18 mouse cellular contexts compared by ENCODE assay signal in the genomic region with DNA sequence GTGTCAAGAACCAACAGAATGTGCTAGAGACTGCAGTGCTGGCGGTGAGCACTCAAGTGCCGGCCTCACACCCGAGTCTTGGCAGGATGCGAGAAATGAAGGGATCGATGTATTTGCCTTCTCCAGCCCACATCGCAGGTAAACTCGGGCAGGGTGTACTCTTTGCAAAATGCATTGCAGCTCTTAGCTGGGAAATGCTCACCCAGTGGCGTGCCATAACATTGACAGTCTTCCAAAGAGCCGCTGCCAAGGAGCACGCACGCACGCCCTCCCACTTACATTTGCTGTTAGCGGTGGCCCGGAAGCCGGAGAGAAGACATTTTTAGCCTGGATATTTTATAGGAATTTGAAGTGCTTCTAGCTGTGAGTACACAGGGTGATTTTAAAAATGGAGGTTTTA.
DNase-seq lines count a peak whose midpoint lies in the region; ATAC-seq and TF ChIP-seq lines count a peak whose summit lies in the region.
"Had no signal": no experiment of that assay in that cellular context is flagged by ENCODE, and none has a peak within 500 bp of the region (broad histone marks: within the 10 kb centered on the region; RNA-seq: fewer than 3 reads in every experiment).

No protein-coding gene starts in this region.

- no peaks in the 10 kb centered on the region for H3K9me3 ChIP-seq in forebrain, postnatal 0 days (ENCODE audit: low read length)
- no peaks in the 10 kb centered on the region for H3K9me3 ChIP-seq in forebrain, embryonic 15.5 days
- H3K9me3 ChIP-seq in forebrain, embryonic 11.5 days (ENCODE audit: control insufficient read depth, low read length) = no peaks in the 10 kb centered on the region
- H3K9me3 ChIP-seq: heart, embryonic 10.5 days; limb, embryonic 13.5 days; lung, embryonic 15.5 days; midbrain, embryonic 13.5 days; neural tube, embryonic 12.5 days had no signal

- H3K4me3 ChIP-seq in forebrain, postnatal 0 days (ENCODE audit: low read depth, low read length) = no peak overlapping the region
- no peak overlapping the region for H3K4me3 ChIP-seq in forebrain, embryonic 15.5 days
- no peak overlapping the region for H3K4me3 ChIP-seq in forebrain, embryonic 11.5 days (ENCODE audit: low read depth, low read length)
- H3K4me3 ChIP-seq: heart, embryonic 10.5 days; limb, embryonic 13.5 days; lung, embryonic 15.5 days; midbrain, embryonic 13.5 days; neural tube, embryonic 12.5 days had no signal

- TF ChIP-seq POLR2A in brain, embryonic 14.5 days (IDR thresholded peaks at IDR 0.05; ENCODE audit: borderline replicate concordance, extremely low read depth, insufficient read depth, insufficient read length, poor library complexity, severe bottlenecking) = no peak

- H3K27ac ChIP-seq in forebrain, postnatal 0 days (ENCODE audit: low read depth, low read length) = no peak overlapping the region
- H3K27ac ChIP-seq in forebrain, embryonic 15.5 days (replicated peaks) = no peak overlapping the region
- H3K27ac ChIP-seq in forebrain, embryonic 11.5 days (ENCODE audit: low read depth, low read length) = no peak overlapping the region
- H3K27ac ChIP-seq: heart, embryonic 10.5 days; limb, embryonic 13.5 days; lung, embryonic 15.5 days; midbrain, embryonic 13.5 days; neural tube, embryonic 12.5 days had no signal

- DNase-seq in forebrain, postnatal 0 days = peak; percentile 33
- peak; percentile 42 for DNase-seq in brain, embryonic 14.5 days (ENCODE audit: low read depth)
- peak; percentile 21 to 24 for DNase-seq in frontal cortex, postnatal 14 days (ENCODE audit: low spot score in 2 of 2)
- peak; percentile 36 for DNase-seq in left cerebral cortex, postnatal 4 days
- no peak for DNase-seq in kidney, postnatal 14 days
- no peak for DNase-seq in ovary, postnatal 14 days (ENCODE audit: low spot score)
- DNase-seq in forebrain, embryonic 11.5 days (ENCODE audit: low spot score) = no peak
- DNase-seq: adrenal gland, postnatal 25 days; heart, postnatal 4 days; kidney, postnatal 10 days; thymus, postnatal 36 days had no signal

- no peak for TF ChIP-seq CTCF in forebrain, postnatal 0 days (IDR thresholded peaks at IDR 0.05; ENCODE audit: low read depth)
- TF ChIP-seq CTCF in brain, embryonic 14.5 days (IDR thresholded peaks at IDR 0.05; ENCODE audit: borderline replicate concordance, extremely low read depth, insufficient read depth, insufficient read length) = no peak

- ATAC-seq in forebrain, postnatal 0 days = peak; percentile 29; the same call in 1 of the 2 replicates
- ATAC-seq in forebrain, embryonic 15.5 days (replicated peaks) = no peak
- no peak for ATAC-seq in forebrain, embryonic 11.5 days (replicated peaks; ENCODE audit: low FRiP score)
- ATAC-seq: midbrain, embryonic 13.5 days had no signal

- 80% methylated on average over 15 of the region's 15 CpGs for WGBS in forebrain, postnatal 0 days
- 86% methylated on average over 15 of the region's 15 CpGs for WGBS in forebrain, embryonic 15.5 days
- 94% methylated on average over 15 of the region's 15 CpGs for WGBS in forebrain, embryonic 11.5 days

- H3K27me3 ChIP-seq in forebrain, postnatal 0 days (ENCODE audit: insufficient read depth, low read length) = no peaks in the 10 kb centered on the region
- no peaks in the 10 kb centered on the region for H3K27me3 ChIP-seq in forebrain, embryonic 15.5 days
- H3K27me3 ChIP-seq in forebrain, embryonic 11.5 days (ENCODE audit: control insufficient read depth, insufficient read depth, low read length) = no peaks in the 10 kb centered on the region
- H3K27me3 ChIP-seq: limb, embryonic 13.5 days; lung, embryonic 15.5 days; midbrain, embryonic 13.5 days; neural tube, embryonic 12.5 days had no signal

- no peak overlapping the region for H3K9ac ChIP-seq in forebrain, postnatal 0 days
- H3K9ac ChIP-seq in forebrain, embryonic 15.5 days (replicated peaks) = no peak overlapping the region
- H3K9ac ChIP-seq in forebrain, embryonic 11.5 days (ENCODE audit: low read length) = no peak overlapping the region
- H3K9ac ChIP-seq: limb, embryonic 13.5 days; lung, embryonic 15.5 days; midbrain, embryonic 13.5 days; neural tube, embryonic 12.5 days had no signal

- H3K36me3 ChIP-seq in forebrain, postnatal 0 days (ENCODE audit: insufficient read depth) = no peaks in the 10 kb centered on the region
- H3K36me3 ChIP-seq in forebrain, embryonic 15.5 days = no peaks in the 10 kb centered on the region
- no peaks in the 10 kb centered on the region for H3K36me3 ChIP-seq in forebrain, embryonic 11.5 days (ENCODE audit: control insufficient read depth, insufficient read depth, low read length)
- H3K36me3 ChIP-seq: G1E; heart, embryonic 10.5 days; limb, embryonic 13.5 days; lung, embryonic 15.5 days; midbrain, embryonic 13.5 days; neural tube, embryonic 12.5 days had no signal

- no peaks in the 10 kb centered on the region for H3K4me1 ChIP-seq in forebrain, postnatal 0 days (ENCODE audit: insufficient read depth)
- peaks cover 12% of the 10 kb centered on the region for H3K4me1 ChIP-seq in forebrain, embryonic 15.5 days
- H3K4me1 ChIP-seq in forebrain, embryonic 11.5 days (replicated peaks; ENCODE audit: control insufficient read depth, insufficient read depth, low read length) = no peaks in the 10 kb centered on the region
- H3K4me1 ChIP-seq: heart, embryonic 10.5 days; midbrain, embryonic 13.5 days; neural tube, embryonic 12.5 days had no signal

- intact Hi-C loops in left cerebral cortex, postnatal 4 days (cut with DNase I) = no loop called here

- no peak overlapping the region for H3K4me2 ChIP-seq in forebrain, postnatal 0 days (ENCODE audit: low read depth)
- no peak overlapping the region for H3K4me2 ChIP-seq in forebrain, embryonic 15.5 days (replicated peaks)
- no peak overlapping the region for H3K4me2 ChIP-seq in forebrain, embryonic 11.5 days (ENCODE audit: low read depth, low read length, severe bottlenecking)
- H3K4me2 ChIP-seq: limb, embryonic 13.5 days; lung, embryonic 15.5 days; midbrain, embryonic 13.5 days; neural tube, embryonic 12.5 days had no signal

Comparison
In these comparisons a context has a peak if more than half of its experiments do, and no peak if none do; other contexts are left out.
1. DNase-seq: peak in forebrain, postnatal 0 days (single experiment), brain, embryonic 14.5 days (single experiment), frontal cortex, postnatal 14 days (2 of 2) and left cerebral cortex, postnatal 4 days (single experiment); none in kidney, postnatal 14 days (single experiment), ovary, postnatal 14 days (single experiment) and forebrain, embryonic 11.5 days (single experiment).